Mouse (Mus musculus) bone marrow macrophage, adult 2 months (primary cell): ENCODE measurements around the gene Tomm34.

ENCODE experiments used
- CTCF ChIP-seq: IDR thresholded peaks from 2 replicates; pipeline ENCODE4 v1.5.1; 2012; ENCODE audit warnings: low read depth, mild to moderate bottlenecking, low read length, moderate library complexity
- POLR2A ChIP-seq: IDR thresholded peaks from 2 replicates; pipeline ENCODE4 v1.6.1; 2012; ENCODE audit warnings: mild to moderate bottlenecking, low read depth, low read length, borderline replicate concordance

DNA sequence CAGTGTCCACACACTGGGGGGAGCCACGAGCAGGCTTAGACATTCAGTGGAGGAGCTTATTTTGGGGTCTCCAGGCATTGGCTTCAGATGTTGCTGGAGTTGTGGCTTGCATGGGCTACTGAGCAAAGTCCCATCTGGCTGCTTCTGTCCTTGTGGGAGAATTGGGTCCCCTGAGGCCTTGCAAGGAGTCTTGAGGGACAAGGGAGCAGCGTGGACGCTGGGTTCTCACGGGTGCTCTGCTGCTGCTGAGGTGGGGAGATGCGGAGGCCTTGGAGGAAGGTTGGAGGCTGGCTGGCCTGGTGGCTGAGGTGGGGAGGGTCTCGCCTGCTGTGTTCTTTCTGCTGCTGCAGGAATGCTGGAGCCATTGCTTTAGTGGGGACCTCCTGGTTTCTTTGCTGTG lies 43.1 kb upstream of the Tomm34 start:
- TF ChIP-seq CTCF: no peak
- no peak for TF ChIP-seq POLR2A
